Mouse (Mus musculus) liver, postnatal 0 days (tissue): ENCODE measurements at regions not wholly inside any gene's neighbourhood (a gene's known extent, or its start where the extent isn't known, plus 50 kb on each side); places are given as distances from the start of the nearest gene placed in this dataset.

Experiments
- CTCF ChIP-seq: sonication (generic); IDR thresholded peaks from 2 replicates; pipeline ENCODE4 v1.5.1; 2016; ENCODE audit warnings: antibody characterized with exemption, low read depth
- EP300 ChIP-seq: IDR thresholded peaks from 2 replicates; pipeline ENCODE4 v1.6.1; 2016; ENCODE audit warnings: antibody characterized with exemption, low read depth, mild to moderate bottlenecking

DNA sequence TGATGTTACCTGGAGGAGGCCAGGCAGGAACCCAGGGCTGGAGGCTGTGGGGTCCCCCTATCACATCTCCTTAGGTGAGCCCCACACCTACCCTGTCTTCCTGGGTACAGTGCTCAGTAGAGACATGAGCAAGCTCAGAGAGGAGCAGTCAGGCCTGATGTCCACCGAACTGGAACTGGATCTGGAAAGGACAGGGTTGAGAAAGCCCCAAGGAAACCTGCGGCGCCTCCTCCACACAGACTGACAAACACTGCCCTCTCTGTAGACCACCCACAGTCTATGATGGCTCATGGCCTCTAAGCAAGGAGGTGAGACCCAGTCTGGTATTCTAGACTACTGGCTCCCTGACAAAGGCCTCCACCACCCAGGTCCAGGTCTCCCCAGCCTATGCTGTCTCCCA lies 52.9 kb upstream of the Zmiz1 start:
- TF ChIP-seq EP300 (no peak), CTCF (no peak)
